Mouse (Mus musculus): ENCODE results near the gene Fam135a.

DNA sequence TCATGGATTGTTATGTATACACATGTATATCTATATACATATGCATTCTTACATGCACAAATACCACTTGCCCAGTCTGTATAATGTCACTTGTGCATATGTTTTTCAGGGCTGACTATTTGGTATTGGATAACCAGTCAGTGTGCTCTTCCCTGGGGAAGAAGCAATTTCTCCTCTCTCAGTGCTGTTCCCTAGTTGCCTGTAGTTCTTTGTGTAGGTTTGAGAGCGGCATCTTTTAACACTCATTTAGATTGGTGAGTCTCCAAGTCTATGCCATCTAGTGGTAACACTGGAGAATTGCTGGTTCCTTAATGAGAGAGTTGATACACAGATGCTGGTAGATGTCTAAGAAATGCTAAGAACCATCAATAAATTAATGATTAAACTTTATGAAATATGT, 34.7 kb upstream of the Fam135a start:
- TF ChIP-seq POLR2A (IDR thresholded peaks at IDR 0.05; ENCODE audit: insufficient read length, low read depth) (no peak), MYOG (IDR thresholded peaks at IDR 0.05; ENCODE audit: control insufficient read depth in 1 of 3, insufficient read depth in 1 of 3, insufficient read length in 2 of 3, low read depth in 2 of 3) (no peak), MAX (IDR thresholded peaks at IDR 0.05; ENCODE audit: low read depth) (no peak), E2F4 (IDR thresholded peaks at IDR 0.05; ENCODE audit: insufficient read depth) (no peak), POLR2AphosphoS2 (IDR thresholded peaks at IDR 0.05; ENCODE audit: insufficient read length, low read depth) (no peak), USF1 (IDR thresholded peaks at IDR 0.05; ENCODE audit: low read depth) (no peak), MYOD1 (IDR thresholded peaks at IDR 0.05; ENCODE audit: control insufficient read depth in 1 of 3, insufficient read length in 2 of 3, low read depth in 2 of 3) (no peak), TCF12 (IDR thresholded peaks at IDR 0.05; ENCODE audit: insufficient read depth, poor library complexity, severe bottlenecking) (no peak), TCF3 (IDR thresholded peaks at IDR 0.05; ENCODE audit: insufficient read length, low read depth) (no peak), REST (IDR thresholded peaks at IDR 0.05; ENCODE audit: insufficient read depth, insufficient read length) (no peak), CEBPB (IDR thresholded peaks at IDR 0.05; ENCODE audit: insufficient read depth, poor library complexity, severe bottlenecking) (no peak)
